Mouse (Mus musculus): ENCODE results near the gene Zfp575. TPM values are rescaled to one million over a fixed set of nuclear protein-coding genes. Genes with fewer than 3 reads are reported as not detected.
A peak's percentile ranks its signal among the peaks of the same experiment; 100 is the strongest.
"Not testable (repeated sequence)": the region's sequence is repeated elsewhere in the genome, so short reads cannot be mapped to it uniquely, and the experiment has no call there.

Zfp575 gene
- total RNA-seq, 1 experiment = 0.22 TPM

DNA sequence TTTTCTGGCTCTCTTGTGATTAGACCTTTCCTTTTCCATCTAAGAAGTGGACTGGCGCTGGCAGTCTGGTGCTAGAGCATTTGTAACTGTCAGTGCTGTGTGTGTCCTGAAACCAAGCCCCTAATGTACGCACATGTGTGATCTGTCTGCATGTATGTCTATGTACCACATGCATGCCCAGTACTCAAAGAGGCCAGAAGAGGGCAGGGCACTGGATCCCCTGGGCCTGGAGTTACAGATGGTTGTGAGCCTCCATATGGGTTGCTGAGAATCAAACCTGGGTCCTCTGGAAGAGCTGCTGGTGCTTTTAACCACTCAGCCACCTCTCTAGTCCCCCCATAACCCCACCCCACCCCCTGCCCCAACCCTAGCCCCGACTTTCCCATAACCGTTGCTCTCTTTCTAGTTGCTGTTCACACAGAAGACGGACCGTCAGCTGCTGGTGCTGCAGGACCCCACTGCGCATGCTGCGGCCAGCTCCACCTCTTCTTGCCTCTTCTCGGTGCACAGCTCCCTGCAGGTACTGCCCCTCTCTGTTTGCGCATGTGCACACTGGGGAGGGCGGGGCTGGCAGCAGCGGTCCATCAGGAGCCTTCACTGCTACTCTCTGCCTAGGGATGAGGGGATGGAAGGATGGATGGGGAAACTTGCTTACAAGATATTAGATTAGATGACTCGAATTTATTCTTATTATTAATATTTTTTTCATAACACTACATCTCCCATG lies 32.4 kb upstream of the Zfp575 start:
- Histone ChIP-seq H3K9ac (ENCODE audit: insufficient read depth, low read depth, low read length, poor library complexity, severe bottlenecking) (peak overlapping the region; percentile 54; the same call in 1 of the 2 replicates), H3K9me3 (ENCODE audit: control insufficient read depth, insufficient read depth, low read depth, low read length) (no peaks in the 10 kb centered on the region)

DNA sequence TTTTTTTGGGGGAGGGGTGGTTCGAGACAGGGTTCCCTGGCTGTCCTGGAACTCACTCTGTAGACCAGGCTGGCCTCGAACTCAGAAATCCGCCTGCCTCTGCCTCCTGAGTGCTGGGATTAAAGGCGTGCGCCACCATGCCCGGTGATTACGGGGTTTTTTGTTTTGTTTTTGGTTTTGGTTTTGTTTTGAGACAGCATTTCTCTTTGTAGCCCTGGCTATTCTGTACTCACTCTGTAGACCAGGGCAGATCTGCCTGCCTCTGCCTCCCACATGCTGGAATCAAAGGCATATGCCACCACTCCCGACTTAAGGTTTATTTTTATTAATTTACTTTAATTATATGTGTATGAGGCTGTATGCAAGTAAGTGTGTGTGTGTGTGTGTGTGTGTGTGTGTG lies 30.9 kb upstream of the Zfp575 start:
- not testable (repeated sequence) for H3K9ac ChIP-seq (ENCODE audit: insufficient read depth, low read depth, low read length, poor library complexity, severe bottlenecking); H3K9me3 ChIP-seq (ENCODE audit: control insufficient read depth, insufficient read depth, low read depth, low read length); H3K4me3 ChIP-seq (ENCODE audit: insufficient read depth in 1 of 2, low read depth in 1 of 2, low read length in 2 of 2, poor library complexity in 1 of 2, severe bottlenecking in 1 of 2); H3K27ac ChIP-seq (ENCODE audit: insufficient read depth, low read depth, low read length, poor library complexity, severe bottlenecking); H3K4me1 ChIP-seq (ENCODE audit: control insufficient read depth in 2 of 2, insufficient read depth in 2 of 2, low read length in 2 of 2, poor library complexity in 1 of 2); DNase-seq (ENCODE audit: low read depth, low spot score); H3K36me3 ChIP-seq (ENCODE audit: control insufficient read depth, insufficient read depth, low read length, poor library complexity, severe bottlenecking)
- in situ Hi-C loops (cut with MboI; ENCODE audit: low sequenced_read_pairs in 2 of 2, unreplicated experiment in 2 of 2) = loop anchor here in 1 of 2 experiments (25.0 kb wide), 1 partner anchor 344 kb away; the partner anchor contains the start of gene Rabac1

More for the DNA sequence above, 32.4 kb upstream of the Zfp575 start:
- no peaks in the 10 kb centered on the region for H3K4me1 ChIP-seq (ENCODE audit: control insufficient read depth in 2 of 2, insufficient read depth in 2 of 2, low read length in 2 of 2, poor library complexity in 1 of 2)
- H3K27ac ChIP-seq (ENCODE audit: insufficient read depth, low read depth, low read length, poor library complexity, severe bottlenecking) = no peak overlapping the region
- in situ Hi-C loops (cut with MboI; ENCODE audit: low sequenced_read_pairs in 2 of 2, unreplicated experiment in 2 of 2) = loop anchor here in 1 of 2 experiments (25.0 kb wide), 1 partner anchor 342 kb away; the partner anchor contains the start of gene Rabac1
- no peaks in the 10 kb centered on the region; the same call in 1 of the 2 replicates for H3K36me3 ChIP-seq (ENCODE audit: control insufficient read depth, insufficient read depth, low read length, poor library complexity, severe bottlenecking)
- peak overlapping the region; percentile 40 to 51 for H3K4me3 ChIP-seq (ENCODE audit: insufficient read depth in 1 of 2, low read depth in 1 of 2, low read length in 2 of 2, poor library complexity in 1 of 2, severe bottlenecking in 1 of 2)
- TF ChIP-seq CHD2 (IDR thresholded peaks at IDR 0.05; ENCODE audit: low read depth, low read length) (no peak), ZNF384 (IDR thresholded peaks at IDR 0.05; ENCODE audit: low read depth, low read length) (no peak), MAFK (IDR thresholded peaks at IDR 0.05; ENCODE audit: insufficient read depth, low read depth, low read length) (no peak), HCFC1 (IDR thresholded peaks at IDR 0.05; ENCODE audit: borderline replicate concordance, insufficient read depth, low read length) (no peak), ZC3H11A (IDR thresholded peaks at IDR 0.05; ENCODE audit: borderline replicate concordance, low read depth, low read length) (no peak)
- DNase-seq (ENCODE audit: low read depth, low spot score) = peak; percentile 77

DNA sequence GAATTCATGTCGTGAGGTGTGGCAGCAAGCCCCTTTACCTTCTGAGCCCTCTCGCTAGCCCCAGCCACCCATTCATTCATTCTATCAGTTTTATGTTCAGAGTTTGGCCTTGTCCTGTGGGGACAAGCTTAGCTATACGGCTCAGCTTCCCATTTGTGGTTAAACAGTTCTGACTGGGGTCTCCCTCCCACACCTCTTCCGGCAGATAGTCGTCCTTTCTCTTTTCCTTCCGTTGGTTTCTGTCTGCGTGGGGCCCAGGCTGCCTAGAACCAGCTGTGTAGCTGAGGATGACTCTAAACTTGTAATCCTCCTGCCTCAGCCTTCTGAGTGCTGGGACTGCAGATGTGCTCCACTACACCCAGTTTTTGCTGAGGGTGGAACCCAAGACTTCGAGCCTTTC lies 30.3 kb upstream of the Zfp575 start:
- H3K9ac ChIP-seq (ENCODE audit: insufficient read depth, low read depth, low read length, poor library complexity, severe bottlenecking) = no peak overlapping the region

DNA sequence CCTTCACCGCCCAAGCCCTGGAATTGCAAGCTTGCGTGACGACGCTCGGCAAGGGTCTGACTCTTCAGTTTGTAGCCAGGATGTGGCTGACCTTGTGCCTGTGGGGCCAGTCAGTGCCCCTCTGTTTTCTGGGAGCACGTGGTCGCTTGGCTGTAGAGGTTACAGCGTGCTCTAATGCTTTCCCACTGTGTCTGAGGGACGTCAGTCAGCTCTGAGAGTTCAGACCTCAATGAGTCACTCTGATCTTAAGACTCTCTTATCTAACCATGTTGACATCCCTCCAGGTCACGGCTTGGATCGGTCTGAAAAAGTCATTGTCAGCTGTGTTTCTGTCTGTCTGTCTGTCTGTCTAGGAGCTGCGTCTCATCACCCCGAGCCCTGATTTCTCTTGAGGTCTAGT lies 27.4 kb upstream of the Zfp575 start:
- TF ChIP-seq ZNF384 (IDR thresholded peaks at IDR 0.05; ENCODE audit: low read depth, low read length) = no peak
- TF ChIP-seq ZC3H11A (IDR thresholded peaks at IDR 0.05; ENCODE audit: borderline replicate concordance, low read depth, low read length) = no peak
- TF ChIP-seq HCFC1 (IDR thresholded peaks at IDR 0.05; ENCODE audit: borderline replicate concordance, insufficient read depth, low read length) = no peak
- TF ChIP-seq CHD2 (IDR thresholded peaks at IDR 0.05; ENCODE audit: low read depth, low read length) = no peak
- no peak for TF ChIP-seq MAFK (IDR thresholded peaks at IDR 0.05; ENCODE audit: insufficient read depth, low read depth, low read length)
- no peak for DNase-seq (ENCODE audit: low read depth, low spot score)
- Histone ChIP-seq H3K4me3 (ENCODE audit: insufficient read depth in 1 of 2, low read depth in 1 of 2, low read length in 2 of 2, poor library complexity in 1 of 2, severe bottlenecking in 1 of 2) (no peak overlapping the region), H3K9me3 (ENCODE audit: control insufficient read depth, insufficient read depth, low read depth, low read length) (no peaks in the 10 kb centered on the region), H3K27ac (ENCODE audit: insufficient read depth, low read depth, low read length, poor library complexity, severe bottlenecking) (no peak overlapping the region), H3K36me3 (ENCODE audit: control insufficient read depth, insufficient read depth, low read length, poor library complexity, severe bottlenecking) (no peaks in the 10 kb centered on the region), H3K4me1 (ENCODE audit: control insufficient read depth in 2 of 2, insufficient read depth in 2 of 2, low read length in 2 of 2, poor library complexity in 1 of 2) (peaks cover 0 to 9% of the 10 kb centered on the region in 2 experiments; a peak in 2 of 4 replicates), H3K9ac (ENCODE audit: insufficient read depth, low read depth, low read length, poor library complexity, severe bottlenecking) (no peak overlapping the region)
- in situ Hi-C loops (cut with MboI; ENCODE audit: low sequenced_read_pairs in 2 of 2, unreplicated experiment in 2 of 2) = loop anchor here in 1 of 2 experiments (25.0 kb wide), 1 partner anchor 347 kb away; the partner anchor contains the start of gene Rabac1

More for the DNA sequence above, 30.3 kb upstream of the Zfp575 start:
- in situ Hi-C loops (cut with MboI; ENCODE audit: low sequenced_read_pairs in 2 of 2, unreplicated experiment in 2 of 2) = loop anchor here in 1 of 2 experiments (25.0 kb wide), 1 partner anchor 345 kb away; the partner anchor contains the start of gene Rabac1
- Histone ChIP-seq H3K4me3 (ENCODE audit: insufficient read depth in 1 of 2, low read depth in 1 of 2, low read length in 2 of 2, poor library complexity in 1 of 2, severe bottlenecking in 1 of 2) (no peak overlapping the region), H3K4me1 (ENCODE audit: control insufficient read depth in 2 of 2, insufficient read depth in 2 of 2, low read length in 2 of 2, poor library complexity in 1 of 2) (peaks cover 0 to 4% of the 10 kb centered on the region in 2 experiments; a peak in 1 of 4 replicates), H3K36me3 (ENCODE audit: control insufficient read depth, insufficient read depth, low read length, poor library complexity, severe bottlenecking) (no peaks in the 10 kb centered on the region; the same call in 1 of the 2 replicates), H3K27ac (ENCODE audit: insufficient read depth, low read depth, low read length, poor library complexity, severe bottlenecking) (no peak overlapping the region), H3K9me3 (ENCODE audit: control insufficient read depth, insufficient read depth, low read depth, low read length) (no peaks in the 10 kb centered on the region)
- TF ChIP-seq MAFK (IDR thresholded peaks at IDR 0.05; ENCODE audit: insufficient read depth, low read depth, low read length) (no peak), HCFC1 (IDR thresholded peaks at IDR 0.05; ENCODE audit: borderline replicate concordance, insufficient read depth, low read length) (no peak), ZC3H11A (IDR thresholded peaks at IDR 0.05; ENCODE audit: borderline replicate concordance, low read depth, low read length) (no peak), CHD2 (IDR thresholded peaks at IDR 0.05; ENCODE audit: low read depth, low read length) (no peak), ZNF384 (IDR thresholded peaks at IDR 0.05; ENCODE audit: low read depth, low read length) (no peak)
- no peak for DNase-seq (ENCODE audit: low read depth, low spot score)

Measured in ES-E14 (cell line).